Mouse (Mus musculus): ENCODE results near the gene Gm49342. TPM values are rescaled to one million over a fixed set of nuclear protein-coding genes. Genes with fewer than 3 reads are reported as not detected.
A peak's percentile ranks its signal among the peaks of the same experiment; 100 is the strongest.
"Not testable (repeated sequence)": the region's sequence is repeated elsewhere in the genome, so short reads cannot be mapped to it uniquely, and the experiment has no call there.

Gm49342 gene
- total and polyA plus RNA-seq, 2 experiments from 2014 or later: not detected

GRCm38 (mm10) chr14:50973700-50974099, 29.4 kb downstream of the Gm49342 start:
- H3K36me3 ChIP-seq (replicated peaks; ENCODE audit: control insufficient read depth, insufficient read depth, low read length): no peaks in the 10 kb centered on the region
- DNase-seq (ENCODE audit: low spot score): no peak
- no peak overlapping the region for H3K27ac ChIP-seq (ENCODE audit: low read depth)
- H3K4me2 ChIP-seq (ENCODE audit: low read depth, low read length): no peak overlapping the region
- TF ChIP-seq EP300 (IDR thresholded peaks at IDR 0.05; ENCODE audit: low read depth): no peak
- no peak for TF ChIP-seq CTCF (IDR thresholded peaks at IDR 0.05; ENCODE audit: low read depth)
- H3K9ac ChIP-seq (replicated peaks; ENCODE audit: low read depth, low read length): no peak overlapping the region
- WGBS: 52% methylated on average over 4 of the region's 4 CpGs
- H3K4me3 ChIP-seq (ENCODE audit: low read depth, low read length): no peak overlapping the region
- no peaks in the 10 kb centered on the region for H3K9me3 ChIP-seq (replicated peaks; ENCODE audit: control insufficient read depth, low read length)
- H3K4me1 ChIP-seq (ENCODE audit: control insufficient read depth, insufficient read depth): no peaks in the 10 kb centered on the region
- H3K27me3 ChIP-seq (ENCODE audit: control insufficient read depth, insufficient read depth, low read length): no peaks in the 10 kb centered on the region
- ATAC-seq (ENCODE audit: insufficient read depth, low read depth): no peak

GRCm38 (mm10) chr14:50975001-50975400, 30.7 kb downstream of the Gm49342 start:
- Histone ChIP-seq H3K27ac (ENCODE audit: low read depth) (no peak overlapping the region), H3K36me3 (replicated peaks; ENCODE audit: control insufficient read depth, insufficient read depth, low read length) (no peaks in the 10 kb centered on the region), H3K9me3 (replicated peaks; ENCODE audit: control insufficient read depth, low read length) (no peaks in the 10 kb centered on the region), H3K9ac (replicated peaks; ENCODE audit: low read depth, low read length) (no peak overlapping the region), H3K4me3 (ENCODE audit: low read depth, low read length) (no peak overlapping the region), H3K27me3 (ENCODE audit: control insufficient read depth, insufficient read depth, low read length) (no peaks in the 10 kb centered on the region), H3K4me2 (ENCODE audit: low read depth, low read length) (no peak overlapping the region), H3K4me1 (ENCODE audit: control insufficient read depth, insufficient read depth) (no peaks in the 10 kb centered on the region; the same call in 1 of the 2 replicates)
- TF ChIP-seq EP300 (IDR thresholded peaks at IDR 0.05; ENCODE audit: low read depth) (no peak), CTCF (IDR thresholded peaks at IDR 0.05; ENCODE audit: low read depth) (no peak)
- no peak for DNase-seq (ENCODE audit: low spot score)
- ATAC-seq (ENCODE audit: insufficient read depth, low read depth): no peak
- WGBS: 59% methylated on average over 5 of the region's 5 CpGs

- no peaks in the 10 kb centered on the region for H3K36me3 ChIP-seq (replicated peaks; ENCODE audit: control insufficient read depth, insufficient read depth, low read length)
- no peak for ATAC-seq (ENCODE audit: insufficient read depth, low read depth)
- H3K4me1 ChIP-seq (ENCODE audit: control insufficient read depth, insufficient read depth): no peaks in the 10 kb centered on the region; the same call in 1 of the 2 replicates
- H3K27ac ChIP-seq (ENCODE audit: low read depth): no peak overlapping the region
- WGBS: 31% methylated on average over 9 of the region's 9 CpGs
- H3K27me3 ChIP-seq (ENCODE audit: control insufficient read depth, insufficient read depth, low read length): no peaks in the 10 kb centered on the region
- H3K4me3 ChIP-seq (ENCODE audit: low read depth, low read length): no peak overlapping the region
- H3K9ac ChIP-seq (replicated peaks; ENCODE audit: low read depth, low read length): no peak overlapping the region
- peak overlapping the region; percentile 28 for H3K4me2 ChIP-seq (ENCODE audit: low read depth, low read length)
- H3K9me3 ChIP-seq (replicated peaks; ENCODE audit: control insufficient read depth, low read length): no peaks in the 10 kb centered on the region
- DNase-seq (ENCODE audit: low spot score): no peak
- TF ChIP-seq EP300 (IDR thresholded peaks at IDR 0.05; ENCODE audit: low read depth) (no peak), CTCF (IDR thresholded peaks at IDR 0.05; ENCODE audit: low read depth) (no peak; the same call in 1 of the 2 replicates)
These were observed 32.4 kb downstream of the Gm49342 start for GRCm38 (mm10) chr14:50976674-50977073.

- H3K36me3 ChIP-seq (replicated peaks; ENCODE audit: control insufficient read depth, insufficient read depth, low read length); ATAC-seq (ENCODE audit: insufficient read depth, low read depth); H3K9me3 ChIP-seq (replicated peaks; ENCODE audit: control insufficient read depth, low read length); DNase-seq (ENCODE audit: low spot score); H3K9ac ChIP-seq (replicated peaks; ENCODE audit: low read depth, low read length); H3K4me1 ChIP-seq (ENCODE audit: control insufficient read depth, insufficient read depth); H3K4me2 ChIP-seq (ENCODE audit: low read depth, low read length); H3K27ac ChIP-seq (ENCODE audit: low read depth); H3K4me3 ChIP-seq (ENCODE audit: low read depth, low read length); H3K27me3 ChIP-seq (ENCODE audit: control insufficient read depth, insufficient read depth, low read length): not testable (repeated sequence)
- WGBS: 90% methylated on average over 6 of the region's 6 CpGs
These were observed 34.1 kb downstream of the Gm49342 start for GRCm38 (mm10) chr14:50978451-50978850.

- H3K9ac ChIP-seq (replicated peaks; ENCODE audit: low read depth, low read length): no peak overlapping the region
- TF ChIP-seq CTCF (IDR thresholded peaks at IDR 0.05; ENCODE audit: low read depth) (no peak), EP300 (IDR thresholded peaks at IDR 0.05; ENCODE audit: low read depth) (no peak)
- H3K4me2 ChIP-seq (ENCODE audit: low read depth, low read length): no peak overlapping the region
- H3K4me3 ChIP-seq (ENCODE audit: low read depth, low read length): no peak overlapping the region
- no peaks in the 10 kb centered on the region for H3K27me3 ChIP-seq (ENCODE audit: control insufficient read depth, insufficient read depth, low read length)
- DNase-seq (ENCODE audit: low spot score): no peak
- ATAC-seq (ENCODE audit: insufficient read depth, low read depth): no peak
- H3K4me1 ChIP-seq (ENCODE audit: control insufficient read depth, insufficient read depth): no peaks in the 10 kb centered on the region; the same call in 1 of the 2 replicates
- no peaks in the 10 kb centered on the region for H3K36me3 ChIP-seq (replicated peaks; ENCODE audit: control insufficient read depth, insufficient read depth, low read length)
- no peak overlapping the region for H3K27ac ChIP-seq (ENCODE audit: low read depth)
- no peaks in the 10 kb centered on the region for H3K9me3 ChIP-seq (replicated peaks; ENCODE audit: control insufficient read depth, low read length)
These were observed 35.3 kb downstream of the Gm49342 start for GRCm38 (mm10) chr14:50979631-50980030.

- TF ChIP-seq EP300 (IDR thresholded peaks at IDR 0.05; ENCODE audit: low read depth): no peak
- no peak for TF ChIP-seq CTCF (IDR thresholded peaks at IDR 0.05; ENCODE audit: low read depth)
- H3K9me3 ChIP-seq (replicated peaks; ENCODE audit: control insufficient read depth, low read length): no peaks in the 10 kb centered on the region
- DNase-seq (ENCODE audit: low spot score): no peak
- no peaks in the 10 kb centered on the region for H3K27me3 ChIP-seq (ENCODE audit: control insufficient read depth, insufficient read depth, low read length)
- no peaks in the 10 kb centered on the region for H3K36me3 ChIP-seq (replicated peaks; ENCODE audit: control insufficient read depth, insufficient read depth, low read length)
- no peaks in the 10 kb centered on the region; the same call in 1 of the 2 replicates for H3K4me1 ChIP-seq (ENCODE audit: control insufficient read depth, insufficient read depth)
- no peak overlapping the region for H3K9ac ChIP-seq (replicated peaks; ENCODE audit: low read depth, low read length)
- H3K4me3 ChIP-seq (ENCODE audit: low read depth, low read length): no peak overlapping the region
- ATAC-seq (ENCODE audit: insufficient read depth, low read depth): no peak
- no peak overlapping the region for H3K27ac ChIP-seq (ENCODE audit: low read depth)
- no peak overlapping the region for H3K4me2 ChIP-seq (ENCODE audit: low read depth, low read length)
- WGBS: 33% methylated on average over 2 of the region's 2 CpGs
These were observed 36.9 kb downstream of the Gm49342 start for GRCm38 (mm10) chr14:50981207-50981606.

Measured in heart, postnatal 0 days (tissue).